Mouse (Mus musculus) liver, adult 2 months (tissue): ENCODE data around the gene Irgc1.

Experiments used
- CTCF ChIP-seq: fragments of 200-500 bp; IDR thresholded peaks from 2 replicates; pipeline ENCODE4 v1.5.1; 2011; ENCODE audit warnings: low read depth, low read length, control low read depth
- POLR2A ChIP-seq: fragments of 200-500 bp; IDR thresholded peaks from 2 replicates; pipeline ENCODE4 v1.6.1; 2011; ENCODE audit warnings: low read length, control low read depth; ENCODE audit not compliant: insufficient read depth; ENCODE audit errors: extremely low read depth

DNA sequence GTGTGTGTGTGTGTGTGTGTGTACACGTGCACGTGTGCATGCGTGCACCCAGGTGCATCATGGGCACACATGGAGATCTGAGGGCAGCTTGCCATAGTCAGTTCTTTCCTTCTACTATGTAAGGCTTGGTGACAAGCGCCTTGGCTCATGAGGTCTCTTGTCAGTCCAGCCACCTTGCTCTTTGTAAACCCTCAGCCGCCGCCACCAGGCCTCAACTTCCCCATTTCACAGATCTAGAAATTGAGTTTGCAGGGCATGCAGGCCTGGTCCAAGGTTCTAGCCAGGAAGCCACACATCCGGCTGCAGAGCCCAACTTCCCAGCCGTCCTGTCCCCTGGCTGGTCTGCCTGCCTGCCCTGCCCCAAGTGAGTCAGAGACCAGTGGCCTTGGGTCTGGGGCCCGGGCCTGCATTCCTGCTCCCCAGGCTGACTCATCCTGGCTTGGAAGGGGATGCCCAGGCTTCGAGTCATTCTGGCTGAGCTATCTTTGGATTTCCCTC lies 65.0 kb downstream of the Irgc1 start:
- TF ChIP-seq CTCF, result no peak
- TF ChIP-seq POLR2A, result no peak
